Mouse (Mus musculus): ENCODE measurements around the gene Srp54b.
"Not testable (repeated sequence)": the region's sequence is repeated elsewhere in the genome, so short reads cannot be mapped to it uniquely, and the experiment has no call there.

DNA sequence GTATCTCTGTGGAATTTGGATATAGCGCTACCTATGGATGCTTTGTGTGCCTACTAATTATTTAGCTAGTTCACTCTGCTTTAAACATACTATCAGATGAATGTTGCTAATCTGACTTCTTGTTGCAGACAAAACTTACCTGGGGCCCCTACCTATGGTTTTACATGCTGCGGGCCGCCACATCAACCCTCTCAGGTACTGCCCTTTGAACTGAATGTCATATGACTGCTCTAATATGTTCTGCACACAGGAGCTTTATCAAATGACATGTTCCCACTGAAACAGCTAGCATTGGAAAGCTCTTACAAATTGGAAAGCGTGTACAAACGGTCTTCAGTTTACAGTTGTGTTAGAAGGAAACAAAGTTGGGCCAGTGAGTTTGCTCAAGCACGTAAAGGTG lies 19.4 kb upstream of the Srp54b start:
- TF ChIP-seq CTCF, EP300 (IDR thresholded peaks at IDR 0.05; ENCODE audit: low read depth): not testable (repeated sequence)
